Mouse (Mus musculus) heart, embryonic 14.5 days (tissue): ENCODE data around the gene Pnrc2. TPM values are rescaled to one million over a fixed set of nuclear protein-coding genes. Genes with fewer than 3 reads are reported as not detected.

ENCODE experiments used
- ATAC-seq: fragments of 200-750 bp; cut with Nextera tagmentation; 2 replicates; pipeline ENCODE4 v1.8.0; 2017; ENCODE audit warnings: low read depth, moderate TSS enrichment; ENCODE audit not compliant: insufficient number of reproducible peaks, insufficient read depth, low FRiP score
- H3K27ac ChIP-seq, 2 experiments: fragments of 200-500 bp in 1 of 2; fragments of 300-500 bp in 1 of 2; sonication (generic) in 1 of 2; replicated peaks in 1 of 2; 2 replicates each; pipeline ENCODE4 v1.5.1; 2012 to 2014; ENCODE audit warnings: low read depth in 2 of 2, low read length in 2 of 2, control low read depth in 1 of 2, mild to moderate bottlenecking in 1 of 2, mixed read lengths in 1 of 2; ENCODE audit not compliant: control insufficient read depth in 1 of 2, insufficient read depth in 1 of 2
- H3K27me3 ChIP-seq: fragments of 300-500 bp; sonication (generic); 2 replicates; pipeline ENCODE4 v1.6.1; 2014; ENCODE audit warnings: mild to moderate bottlenecking, low read length, control low read depth; ENCODE audit not compliant: control insufficient read depth, insufficient read depth
- H3K36me3 ChIP-seq: fragments of 300-500 bp; sonication (generic); 2 replicates; pipeline ENCODE4 v1.6.1; 2014; ENCODE audit warnings: mild to moderate bottlenecking, control low read depth, low read length, mixed read lengths; ENCODE audit not compliant: control insufficient read depth, insufficient read depth
- H3K4me1 ChIP-seq, 2 experiments: fragments of 200-500 bp in 1 of 2; fragments of 300-500 bp in 1 of 2; sonication (generic) in 1 of 2; 2 replicates each; pipeline ENCODE4 v1.6.1; 2012 to 2014; ENCODE audit warnings: low read length in 2 of 2, control low read depth in 1 of 2, mixed read lengths in 1 of 2; ENCODE audit not compliant: control insufficient read depth in 2 of 2, insufficient read depth in 2 of 2
- H3K4me2 ChIP-seq: fragments of 300-500 bp; sonication (generic); 2 replicates; pipeline ENCODE4 v1.6.1; 2014; ENCODE audit warnings: mild to moderate bottlenecking, low read length
- H3K4me3 ChIP-seq, 2 experiments: fragments of 200-500 bp in 1 of 2; fragments of 300-500 bp in 1 of 2; sonication (generic) in 1 of 2; 2 replicates each; pipeline ENCODE4 v1.5.1; 2012 to 2014; ENCODE audit warnings: low read length in 2 of 2, mild to moderate bottlenecking in 2 of 2, control low read depth in 1 of 2, low read depth in 1 of 2, moderate library complexity in 1 of 2; ENCODE audit not compliant: control insufficient read depth in 1 of 2, insufficient read depth in 1 of 2
- H3K9ac ChIP-seq: fragments of 300-500 bp; sonication (generic); 2 replicates; pipeline ENCODE4 v1.6.1; 2014; ENCODE audit warnings: mild to moderate bottlenecking, low read length
- H3K9me3 ChIP-seq: fragments of 300-500 bp; sonication (generic); 2 replicates; pipeline ENCODE4 v1.6.1; 2016; ENCODE audit warnings: low read length, control low read depth; ENCODE audit not compliant: control insufficient read depth
- WGBS: fragments of 180-500 bp; shearing (Covaris S2); extraction: QIAGEN DNeasy Blood & Tissue Kit; methylation state at CpG from one replicate; pipeline ENCODE4 v1.1.7; 2014; 5-methylcytosine and 5-hydroxymethylcytosine counted together
- polyA plus RNA-seq: library from polyadenylated mRNA; unstranded; fragments of >200 nt; fragmentation: Nextera tagmentation; extraction: Ambion mirVana; gene quantifications from 2 replicates; pipeline ENCODE4 v1.2.1, GENCODE M21; 2014

The Pnrc2 gene
- polyA plus RNA-seq, 1 experiment from 2014 or later = 137 TPM

GRCm38 (mm10) chr4:135883881-135884516 lies 10.3 kb upstream of the Pnrc2 start:
- no peak overlapping the region for H3K4me3 ChIP-seq
- H3K36me3 ChIP-seq = no peaks in the 10 kb centered on the region
- no peaks in the 10 kb centered on the region for H3K27me3 ChIP-seq
- ATAC-seq = no peak
- H3K9me3 ChIP-seq = no peaks in the 10 kb centered on the region
- H3K4me2 ChIP-seq = no peak overlapping the region
- H3K4me1 ChIP-seq = peaks cover 9 to 11% of the 10 kb centered on the region in 2 experiments; a peak in 3 of 4 replicates
- 59% methylated on average over 7 of the region's 7 CpGs for WGBS
- H3K9ac ChIP-seq = no peak overlapping the region
- no peak overlapping the region for H3K27ac ChIP-seq

- Histone ChIP-seq H3K4me3 (no peak overlapping the region), H3K27me3 (no peaks in the 10 kb centered on the region), H3K4me2 (no peak overlapping the region), H3K36me3 (no peaks in the 10 kb centered on the region), H3K4me1 (peaks cover 9 to 11% of the 10 kb centered on the region in 2 experiments; a peak in 3 of 4 replicates), H3K9me3 (no peaks in the 10 kb centered on the region), H3K9ac (no peak overlapping the region), H3K27ac (no peak overlapping the region)
- ATAC-seq = no peak
- 33% methylated on average over 10 of the region's 10 CpGs for WGBS
These were observed 9.8 kb upstream of the Pnrc2 start for GRCm38 (mm10) chr4:135883401-135883851.

- Histone ChIP-seq H3K4me1 (peaks cover 11 to 13% of the 10 kb centered on the region in 2 experiments), H3K9me3 (no peaks in the 10 kb centered on the region), H3K4me3 (no peak overlapping the region), H3K9ac (no peak overlapping the region), H3K36me3 (no peaks in the 10 kb centered on the region), H3K27ac (no peak overlapping the region), H3K4me2 (no peak overlapping the region), H3K27me3 (no peaks in the 10 kb centered on the region)
- ATAC-seq = no peak
- WGBS = 76% methylated on average over 6 of the region's 6 CpGs
These were observed 8.4 kb upstream of the Pnrc2 start for GRCm38 (mm10) chr4:135882023-135882422.

GRCm38 (mm10) chr4:135880576-135880975 lies 6.9 kb upstream of the Pnrc2 start:
- no peak overlapping the region for H3K27ac ChIP-seq
- no peak for ATAC-seq
- H3K36me3 ChIP-seq = no peaks in the 10 kb centered on the region
- H3K9me3 ChIP-seq = no peaks in the 10 kb centered on the region
- H3K4me1 ChIP-seq = peaks cover 23 to 25% of the 10 kb centered on the region in 2 experiments
- no peak overlapping the region for H3K4me2 ChIP-seq
- H3K4me3 ChIP-seq = no peak overlapping the region
- H3K9ac ChIP-seq = no peak overlapping the region
- H3K27me3 ChIP-seq = no peaks in the 10 kb centered on the region
- WGBS = 85% methylated on average over 10 of the region's 10 CpGs

GRCm38 (mm10) chr4:135880018-135880417 lies 6.4 kb upstream of the Pnrc2 start:
- 88% methylated on average over 6 of the region's 6 CpGs for whole genome bisulfite sequencing

GRCm38 (mm10) chr4:135879021-135879420 lies 5.4 kb upstream of the Pnrc2 start:
- ATAC-seq = no peak

More at GRCm38 (mm10) chr4:135880018-135880417, 6.4 kb upstream of the Pnrc2 start:
- Histone ChIP-seq H3K9ac (no peak overlapping the region), H3K27ac (no peak overlapping the region), H3K36me3 (no peaks in the 10 kb centered on the region), H3K9me3 (no peaks in the 10 kb centered on the region), H3K4me1 (peaks cover 27 to 28% of the 10 kb centered on the region in 2 experiments), H3K27me3 (no peaks in the 10 kb centered on the region), H3K4me2 (no peak overlapping the region), H3K4me3 (no peak overlapping the region)
- ATAC-seq = no peak

GRCm38 (mm10) chr4:135877742-135878141 lies 4.1 kb upstream of the Pnrc2 start:
- WGBS = 53% methylated on average over 2 of the region's 2 CpGs
- H3K9me3 ChIP-seq = no peaks in the 10 kb centered on the region
- H3K4me1 ChIP-seq = peaks cover 20 to 29% of the 10 kb centered on the region in 2 experiments
- ATAC-seq = no peak
- H3K36me3 ChIP-seq = peaks cover 2% of the 10 kb centered on the region
- no peaks in the 10 kb centered on the region for H3K27me3 ChIP-seq
- H3K9ac ChIP-seq = no peak overlapping the region
- no peak overlapping the region for H3K27ac ChIP-seq
- no peak overlapping the region for H3K4me3 ChIP-seq
- no peak overlapping the region for H3K4me2 ChIP-seq

More at GRCm38 (mm10) chr4:135879021-135879420, 5.4 kb upstream of the Pnrc2 start:
- H3K4me1 ChIP-seq = peaks cover 28 to 37% of the 10 kb centered on the region in 2 experiments
- no peaks in the 10 kb centered on the region for H3K9me3 ChIP-seq
- H3K4me2 ChIP-seq = no peak overlapping the region
- no peaks in the 10 kb centered on the region for H3K27me3 ChIP-seq
- H3K4me3 ChIP-seq = no peak overlapping the region
- WGBS = 80% methylated on average over 6 of the region's 6 CpGs
- no peak overlapping the region for H3K27ac ChIP-seq
- H3K36me3 ChIP-seq = no peaks in the 10 kb centered on the region
- no peak overlapping the region for H3K9ac ChIP-seq
